Mouse (Mus musculus): Measurements from ENCODE around the gene Ubtd2.
"Not testable (repeated sequence)": the region's sequence is repeated elsewhere in the genome, so short reads cannot be mapped to it uniquely, and the experiment has no call there.

Gene Ubtd2

DNA sequence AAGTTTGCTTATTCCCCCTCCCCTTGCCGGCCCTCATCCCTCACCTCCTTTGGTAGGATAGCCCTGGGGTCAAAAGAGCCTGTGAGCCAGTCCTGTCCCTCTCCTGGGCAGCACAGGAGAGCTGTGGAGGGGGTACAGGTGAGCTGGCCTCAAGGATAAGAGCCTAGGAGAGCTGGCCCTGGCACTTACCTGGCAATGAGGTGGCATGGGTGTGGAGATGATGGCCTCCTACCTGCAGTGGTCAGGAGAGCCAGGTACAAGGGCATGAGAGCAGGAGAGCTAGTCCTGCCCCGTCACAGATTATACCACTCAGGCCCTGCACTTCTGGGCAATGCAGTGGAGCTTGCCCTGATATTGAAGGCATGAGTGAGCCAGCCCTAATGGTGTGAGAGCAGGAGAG lies 9.1 kb downstream of the Ubtd2 start:
- DNase-seq (ENCODE audit: low spot score in 2 of 2) = no peak

DNA sequence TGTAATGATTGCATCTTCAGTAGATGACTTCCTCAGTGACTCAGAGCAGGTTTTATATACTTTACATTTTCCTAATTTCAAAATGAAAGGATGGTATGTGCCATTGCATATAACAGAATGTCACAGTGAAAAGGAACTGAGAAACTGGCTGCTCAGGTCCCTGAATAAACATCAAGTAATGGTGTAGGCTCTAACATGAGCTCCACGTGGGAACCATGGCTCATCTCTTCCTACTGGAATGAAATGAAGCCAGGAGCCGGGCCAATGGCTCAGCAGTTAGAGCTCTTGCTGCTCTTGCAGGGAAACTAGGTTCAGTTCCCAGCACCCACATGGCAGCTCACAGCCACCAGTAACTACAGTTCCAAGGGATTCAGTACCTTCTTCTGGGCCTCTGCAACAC lies 16.8 kb downstream of the Ubtd2 start:
- DNase-seq (ENCODE audit: low spot score in 2 of 2) = no peak

DNA sequence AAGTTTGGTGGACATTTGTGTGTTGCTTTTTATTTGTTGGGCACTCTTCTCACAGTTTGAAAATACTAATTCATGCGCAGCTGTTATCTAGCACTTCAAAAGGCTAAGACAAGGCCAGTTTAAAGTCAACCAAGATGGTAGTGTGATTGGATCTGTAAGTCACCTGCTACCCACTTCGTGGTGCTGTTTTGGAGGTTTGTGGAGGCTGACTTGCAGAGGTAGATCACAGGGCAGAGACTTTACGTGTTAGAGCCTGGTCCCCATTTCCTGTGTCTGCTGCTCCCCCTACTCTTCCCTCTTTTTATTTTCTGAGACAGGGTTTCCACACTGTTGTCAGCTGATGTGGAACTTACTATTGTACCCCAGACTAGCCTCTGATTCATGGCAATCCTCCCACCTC lies 19.6 kb downstream of the Ubtd2 start:
- DNase-seq (ENCODE audit: low spot score in 2 of 2) = no peak

DNA sequence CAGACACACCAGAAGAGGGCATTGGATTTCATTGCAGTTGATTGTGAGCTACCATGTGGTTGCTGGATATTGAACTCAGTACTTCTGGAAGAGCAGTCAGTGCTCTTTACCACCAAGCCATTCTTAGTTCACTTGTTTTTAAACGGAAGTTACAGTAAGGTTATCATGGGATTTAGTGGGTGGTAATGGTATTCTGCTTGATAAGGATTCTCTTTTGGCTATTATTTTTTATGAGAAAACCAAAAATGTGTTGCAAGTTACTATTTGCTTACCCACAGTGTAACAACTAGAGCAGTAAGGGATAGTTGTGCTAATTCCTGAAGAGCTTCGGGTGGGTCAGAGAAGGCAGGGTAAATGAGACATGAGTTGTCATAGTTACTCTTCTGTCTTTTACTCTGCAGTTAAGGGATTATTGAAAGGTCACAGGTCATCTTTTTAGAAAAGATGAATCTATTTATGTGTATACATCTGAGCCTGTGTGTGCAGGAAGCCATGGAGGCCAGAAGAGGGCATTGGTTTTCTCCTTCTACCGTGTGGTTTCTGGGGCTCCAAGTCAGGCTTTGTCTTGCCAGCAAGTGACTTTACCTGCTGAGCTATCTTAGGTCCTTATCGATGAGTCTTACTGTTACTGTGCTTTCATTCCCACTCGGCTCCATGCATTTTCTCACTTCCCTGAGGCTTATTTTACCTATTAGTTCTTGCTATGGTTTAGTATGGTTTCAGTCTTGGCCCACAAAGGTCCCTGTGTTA lies 20.5 kb downstream of the Ubtd2 start:
- DNase-seq (ENCODE audit: low spot score in 2 of 2) = no peak

DNA sequence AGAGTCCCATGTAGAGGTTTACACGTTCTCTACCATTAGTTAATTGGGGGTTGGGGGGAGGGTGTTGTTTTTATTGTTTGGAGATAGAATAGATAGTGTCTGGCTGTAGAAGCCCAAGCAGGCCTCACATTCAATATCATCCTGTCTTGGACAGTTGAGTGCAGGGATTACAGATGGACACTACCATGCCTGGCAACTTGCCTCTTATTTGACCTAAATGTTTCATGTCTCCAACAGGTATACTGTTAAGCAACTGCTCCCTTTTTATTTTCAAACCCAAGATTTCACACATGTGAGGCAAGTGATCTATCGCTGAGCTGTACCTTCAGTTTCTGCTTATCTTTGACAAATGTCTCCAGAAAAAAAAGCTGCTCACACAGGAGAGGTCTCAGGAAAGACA lies 26.4 kb downstream of the Ubtd2 start:
- DNase-seq (ENCODE audit: low spot score in 2 of 2) = no peak

DNA sequence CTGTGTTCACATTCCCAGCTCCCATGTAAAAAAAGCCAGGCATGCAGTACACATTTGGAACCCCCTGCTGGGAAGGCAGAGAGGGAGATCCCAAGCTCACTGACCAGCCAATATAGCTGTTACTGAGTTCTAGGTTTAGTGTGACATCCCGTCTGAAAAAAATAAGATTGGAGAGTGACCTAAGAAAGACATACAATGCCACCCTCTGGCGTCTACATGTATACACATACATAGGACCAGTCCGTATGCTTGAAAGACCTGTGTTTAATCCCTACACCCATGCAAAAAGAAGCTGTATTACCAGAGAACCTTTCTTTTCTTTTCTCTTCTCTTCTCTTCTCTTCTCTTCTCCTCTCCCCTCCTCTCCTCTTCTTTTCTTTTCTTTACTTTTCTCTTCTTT lies 30.1 kb downstream of the Ubtd2 start:
- DNase-seq (ENCODE audit: low spot score in 2 of 2) = no peak

DNA sequence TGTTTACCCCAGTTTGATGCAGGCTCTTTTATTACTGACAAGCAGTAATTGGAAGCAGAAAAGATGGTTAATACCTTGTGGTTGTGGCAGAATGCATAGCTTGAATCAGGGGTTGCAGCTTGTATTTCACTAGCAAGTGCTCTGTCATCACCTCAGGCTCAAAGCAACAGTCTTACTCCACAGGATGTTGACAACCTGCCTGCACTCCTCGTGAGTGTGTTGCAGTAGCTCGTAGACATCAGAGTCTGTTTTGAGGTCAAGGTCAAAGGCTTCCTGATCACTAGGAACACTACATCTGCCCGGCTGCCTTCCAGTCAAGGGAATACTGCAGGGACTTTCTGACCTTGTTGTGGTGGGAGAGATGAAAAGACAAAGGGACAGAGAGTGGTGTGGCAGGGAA lies 31.5 kb downstream of the Ubtd2 start:
- no peak for DNase-seq (ENCODE audit: low spot score in 2 of 2)

DNA sequence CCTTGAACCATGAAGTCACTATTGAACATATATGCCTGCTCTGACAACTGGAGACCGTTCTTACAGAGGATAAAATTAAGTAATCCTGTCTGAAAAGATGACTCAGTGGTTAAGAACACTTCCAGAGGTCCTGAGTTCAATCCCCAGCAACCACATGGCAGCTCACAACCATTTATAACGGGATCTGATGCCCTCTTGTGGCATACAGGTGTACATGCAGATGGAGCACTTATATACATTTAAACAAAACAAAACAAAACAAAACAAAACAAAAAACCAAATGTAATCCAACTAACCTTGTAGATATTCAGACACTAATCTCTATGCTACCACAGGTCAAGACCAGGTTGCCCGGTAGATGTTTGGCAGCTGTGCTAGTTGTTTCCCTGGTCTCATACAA lies 32.3 kb downstream of the Ubtd2 start:
- DNase-seq (ENCODE audit: low spot score in 2 of 2) = no peak

DNA sequence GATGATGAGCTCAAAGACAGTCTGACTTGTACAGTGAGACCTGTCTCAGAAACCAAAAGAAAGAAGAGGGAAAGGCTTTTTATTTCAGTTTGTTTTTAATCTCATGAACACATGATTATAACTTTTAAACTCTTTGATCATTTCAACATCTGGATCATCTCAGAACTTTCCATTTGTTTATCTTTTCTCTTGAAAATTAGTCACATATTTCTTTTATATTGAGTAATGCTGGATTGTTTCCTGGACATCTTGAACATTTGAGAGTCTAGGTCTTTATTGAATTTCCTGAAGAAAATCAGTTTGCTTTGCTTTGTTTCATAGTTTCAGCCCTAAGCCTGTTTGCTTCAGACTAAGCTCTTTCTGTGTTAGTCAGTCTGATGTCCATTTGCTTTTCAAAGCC lies 33.2 kb downstream of the Ubtd2 start:
- no peak for DNase-seq (ENCODE audit: low spot score in 2 of 2)

DNA sequence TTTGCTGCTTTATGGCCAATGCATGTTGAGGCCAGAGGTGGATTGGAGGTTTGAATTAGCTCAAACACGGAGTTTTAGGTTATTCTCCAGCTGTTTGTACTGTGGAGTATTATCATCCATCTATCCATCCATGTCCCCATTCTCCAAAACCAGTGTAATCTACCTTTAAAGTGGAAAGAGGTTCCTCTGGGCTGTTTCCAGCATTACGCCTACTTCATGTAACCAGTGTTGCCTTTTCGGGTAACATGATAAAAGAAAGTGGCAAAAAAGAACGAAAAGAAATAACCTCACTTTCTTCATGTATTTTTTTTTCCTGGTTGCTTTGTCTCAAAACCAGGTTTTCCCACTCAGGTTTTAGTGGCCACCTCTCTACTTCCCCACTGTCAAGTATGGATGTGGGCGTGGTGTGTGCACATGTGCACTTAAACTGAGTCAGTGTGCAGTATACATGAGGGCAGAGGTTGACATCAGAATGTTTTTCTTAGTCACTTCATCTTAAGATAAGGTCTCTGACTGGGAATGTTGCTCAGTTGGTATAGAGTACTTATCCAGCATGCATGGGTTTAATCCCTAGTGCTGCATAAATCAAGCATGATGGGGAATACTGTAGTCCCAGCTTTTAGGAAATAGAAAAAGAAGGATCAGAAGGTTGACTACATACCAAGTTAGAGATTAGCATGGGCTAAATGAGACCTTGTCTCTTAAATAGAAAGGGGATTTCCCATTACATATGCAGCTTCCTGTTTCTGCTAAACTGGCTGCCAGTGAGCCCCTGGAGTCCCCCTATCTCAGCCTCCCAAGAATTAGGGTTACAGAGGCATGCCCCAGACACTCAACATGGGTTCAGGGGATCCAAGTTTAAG lies 33.9 kb downstream of the Ubtd2 start:
- no peak for DNase-seq (ENCODE audit: low spot score in 2 of 2)

DNA sequence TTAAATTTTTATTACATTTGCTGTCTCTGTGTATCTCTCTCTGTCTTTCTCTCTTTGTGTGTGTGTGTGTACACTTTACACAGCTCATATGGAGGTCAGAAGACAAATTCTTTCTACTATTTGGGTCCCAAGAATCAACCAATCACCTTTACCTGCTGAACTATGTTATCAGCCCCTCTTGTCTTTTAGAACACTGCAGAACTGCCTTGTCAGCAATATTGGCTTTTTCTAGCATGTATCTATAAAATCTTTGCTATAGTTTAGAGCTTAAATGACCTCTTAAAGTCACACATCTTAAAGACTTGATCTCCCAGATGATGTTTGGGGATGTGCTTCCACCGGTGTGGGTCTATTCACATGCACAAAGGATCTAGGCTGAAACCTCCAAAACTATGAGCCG lies 35.9 kb downstream of the Ubtd2 start:
- DNase-seq (ENCODE audit: low spot score in 2 of 2) = no peak

DNA sequence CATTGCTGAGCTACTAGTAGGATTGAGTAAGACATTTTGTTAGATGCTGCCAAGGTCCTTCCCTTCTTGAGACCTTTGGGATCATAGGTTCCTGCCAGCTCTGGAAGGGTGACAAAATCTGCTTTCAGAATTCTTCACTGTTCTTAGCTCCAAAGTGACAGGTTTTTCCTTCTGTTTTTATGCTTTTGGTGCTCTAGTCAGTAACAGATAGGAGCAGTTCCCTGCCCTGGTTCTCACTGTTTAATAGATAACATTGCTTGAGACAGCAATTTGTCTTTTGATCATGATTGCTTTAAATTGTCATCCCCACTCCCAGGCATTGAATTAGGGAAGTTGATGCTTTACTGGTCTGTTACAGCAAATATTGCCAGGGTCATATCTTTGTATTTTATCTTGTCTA lies 38.1 kb downstream of the Ubtd2 start:
- no peak for DNase-seq (ENCODE audit: low spot score in 2 of 2)

DNA sequence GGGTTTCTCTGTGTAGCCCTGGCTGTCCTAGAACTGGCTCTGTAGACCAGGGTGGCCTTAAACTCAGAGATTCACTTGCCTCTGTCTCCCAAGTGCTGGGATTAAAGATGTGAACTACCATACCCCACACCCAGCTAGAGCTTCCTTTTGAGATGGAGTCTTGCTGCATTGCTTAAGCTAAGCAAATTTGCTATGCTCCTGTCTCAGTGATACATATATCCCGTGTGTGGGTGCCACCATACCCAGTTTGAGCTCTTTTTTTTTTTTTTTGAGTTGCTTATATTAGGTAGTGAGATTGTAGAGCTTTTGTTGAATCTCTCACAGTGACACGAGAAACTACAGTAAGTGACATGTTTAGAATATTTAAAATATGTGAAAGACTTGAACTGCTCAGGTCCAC lies 40.1 kb downstream of the Ubtd2 start:
- DNase-seq (ENCODE audit: low spot score in 2 of 2) = no peak

DNA sequence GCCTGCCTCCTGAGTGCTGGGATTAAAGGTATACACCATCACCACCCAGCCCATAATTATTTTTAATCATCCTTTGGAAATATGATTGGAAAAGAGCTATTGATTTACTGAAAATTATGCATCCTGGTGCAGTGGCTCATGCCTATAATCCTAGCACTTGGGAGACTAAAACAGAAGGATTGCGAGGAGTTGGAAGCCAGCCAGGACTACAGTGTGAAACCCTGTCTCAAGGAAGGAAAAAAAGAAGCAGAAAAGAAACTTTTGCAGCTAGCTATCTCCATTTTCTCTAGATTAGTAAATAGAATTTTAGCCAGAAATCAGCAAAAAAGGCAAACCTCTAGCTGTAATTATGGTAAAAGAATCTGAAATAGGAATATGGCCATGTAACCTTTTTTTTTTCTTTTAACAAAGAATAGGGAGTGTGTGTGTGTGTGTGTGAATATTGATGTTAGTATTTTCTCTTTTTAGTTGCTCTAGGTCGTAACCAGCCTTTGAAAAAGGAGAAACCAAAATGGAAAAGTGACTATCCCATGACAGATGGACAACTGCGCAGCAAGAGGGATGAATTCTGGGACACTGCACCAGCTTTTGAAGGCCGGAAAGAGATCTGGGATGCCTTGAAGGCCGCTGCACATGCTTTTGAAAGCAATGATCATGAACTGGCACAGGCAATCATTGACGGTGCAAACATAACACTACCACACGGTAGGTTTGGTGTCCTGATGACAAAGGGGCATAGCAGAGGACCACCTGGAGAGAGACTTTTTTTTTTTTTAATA lies 43.8 kb downstream of the Ubtd2 start:
- DNase-seq (ENCODE audit: low spot score in 2 of 2) = no peak

DNA sequence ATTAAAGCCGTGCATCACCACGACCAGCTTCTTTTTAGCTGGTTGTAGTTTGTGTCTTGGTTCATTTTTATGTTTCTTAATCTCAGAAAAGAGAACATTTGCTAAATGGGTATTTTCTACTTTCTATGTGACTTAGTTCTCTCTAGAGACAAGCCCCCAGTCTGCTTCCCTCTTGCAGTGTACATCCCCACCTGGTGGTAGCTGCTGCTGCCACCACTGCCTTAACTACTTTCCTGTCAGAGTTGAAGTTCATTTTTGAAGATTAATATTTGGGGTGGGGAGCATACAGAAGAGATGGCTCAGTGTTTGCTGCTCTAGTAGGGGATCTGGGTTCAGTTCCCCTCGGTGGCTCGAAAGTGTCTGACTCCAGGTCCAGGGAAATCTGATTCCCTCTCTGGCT lies 44.8 kb downstream of the Ubtd2 start:
- DNase-seq (ENCODE audit: low spot score in 2 of 2) = no peak

DNA sequence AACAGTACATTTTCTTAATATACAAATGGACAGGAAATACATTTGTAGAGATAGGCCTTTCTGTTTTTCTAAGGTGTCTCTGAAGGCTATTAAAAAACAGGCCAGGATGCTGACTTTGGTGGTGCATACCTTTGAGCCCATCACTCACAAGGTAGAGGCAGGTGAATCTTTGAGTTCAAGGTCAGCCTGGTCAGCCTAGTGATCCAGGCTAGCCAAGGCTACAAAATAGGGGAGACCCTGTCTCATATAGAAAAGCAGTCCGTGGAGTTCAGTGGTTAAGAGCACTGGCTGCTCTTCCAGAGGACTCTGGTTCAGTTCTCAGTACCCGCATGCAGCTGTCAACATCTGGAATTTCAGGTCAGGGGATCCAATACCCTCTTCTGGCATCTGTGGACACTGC lies 48.5 kb downstream of the Ubtd2 start:
- DNase-seq (ENCODE audit: low spot score in 2 of 2) = no peak

DNA sequence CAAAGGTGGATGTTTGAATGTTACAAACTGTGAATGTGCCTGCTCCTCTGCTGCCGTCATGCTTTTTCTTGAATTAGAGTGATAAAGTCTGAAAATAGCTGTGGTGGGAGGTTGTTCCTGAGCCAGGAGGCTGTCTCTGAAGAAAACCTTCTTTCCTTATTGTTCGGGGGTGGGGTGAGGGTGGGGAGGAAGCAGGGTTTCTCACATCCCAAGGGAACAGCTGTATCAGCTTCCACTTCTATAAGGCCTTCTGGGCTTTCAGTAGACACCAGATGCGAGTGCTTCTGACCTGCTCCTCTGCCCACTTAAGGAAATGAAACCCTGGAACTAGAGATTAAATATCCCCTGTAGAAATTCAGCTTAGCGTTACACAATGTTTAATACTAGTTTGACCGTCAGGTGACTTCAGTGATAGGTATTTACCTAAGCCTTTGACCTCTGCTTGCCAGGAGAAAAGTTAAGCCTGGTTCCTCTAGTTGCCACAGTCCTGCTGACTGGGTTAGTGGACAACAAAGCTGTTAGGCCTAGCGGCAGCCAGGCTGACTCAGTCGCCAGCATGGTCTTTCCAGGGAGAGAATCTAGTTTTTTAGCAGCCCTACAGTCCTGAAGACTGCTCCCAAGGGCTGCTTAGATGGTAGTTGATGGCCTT lies 50.0 kb downstream of the Ubtd2 start:
- DNase-seq (ENCODE audit: low spot score in 2 of 2) = no peak

DNA sequence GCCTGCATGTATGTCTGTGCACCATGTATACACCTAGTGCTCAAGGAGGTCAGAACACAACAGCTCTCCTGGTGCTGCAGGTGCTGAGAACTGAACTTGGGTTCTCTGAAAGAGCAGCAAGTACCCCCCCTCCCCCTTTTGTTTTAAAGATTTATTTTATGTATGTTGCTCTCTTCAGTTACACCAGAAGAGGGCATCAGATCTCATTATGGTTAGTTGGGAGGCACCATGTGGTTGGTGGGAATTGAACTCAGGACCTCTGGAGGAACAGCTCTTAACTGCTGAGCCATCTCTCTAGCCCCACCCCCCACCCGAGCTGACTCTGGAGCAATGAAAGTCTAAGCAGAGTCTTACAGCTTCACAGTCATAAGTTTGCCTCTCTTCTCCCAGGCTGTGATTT lies 55.8 kb downstream of the Ubtd2 start:
- DNase-seq (ENCODE audit: low spot score in 2 of 2) = no peak

DNA sequence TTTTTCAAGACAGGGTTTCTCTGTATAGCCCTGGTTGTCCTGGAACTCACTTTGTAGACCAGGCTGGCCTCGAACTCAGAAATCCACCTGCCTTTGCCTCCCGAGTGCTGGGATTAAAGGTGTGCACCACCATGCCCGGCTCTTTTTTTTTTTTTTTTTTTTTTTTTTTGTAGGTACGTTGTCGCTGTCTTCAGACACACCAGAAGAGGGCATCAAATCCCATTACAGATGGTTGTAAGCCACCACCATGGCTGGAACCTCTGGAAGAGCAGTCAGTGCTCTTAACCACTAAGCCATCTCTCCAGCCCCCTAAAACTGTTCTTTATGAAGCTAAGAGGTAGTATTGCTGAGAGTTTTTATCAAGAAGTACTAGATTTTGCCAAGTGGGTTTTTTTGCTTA lies 59.7 kb downstream of the Ubtd2 start:
- DNase-seq (ENCODE audit: low spot score in 2 of 2) = not testable (repeated sequence)

DNA sequence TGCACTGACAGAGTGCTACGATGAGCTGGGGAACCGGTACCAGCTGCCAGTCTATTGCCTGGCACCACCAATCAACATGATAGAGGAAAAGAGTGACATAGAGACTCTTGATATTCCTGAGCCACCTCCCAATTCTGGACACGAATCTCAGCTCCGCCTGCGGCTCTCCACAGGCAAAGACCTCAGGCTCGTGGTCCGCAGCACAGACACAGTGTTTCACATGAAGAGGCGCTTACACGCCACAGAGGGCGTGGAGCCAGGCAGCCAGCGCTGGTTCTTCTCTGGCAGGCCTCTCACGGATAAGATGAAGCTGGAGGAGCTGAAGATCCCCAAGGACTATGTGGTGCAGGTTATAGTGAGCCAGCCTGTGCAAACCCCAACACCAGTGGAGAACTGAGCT lies 60.9 kb downstream of the Ubtd2 start:
- DNase-seq (ENCODE audit: low spot score in 2 of 2) = no peak

DNA sequence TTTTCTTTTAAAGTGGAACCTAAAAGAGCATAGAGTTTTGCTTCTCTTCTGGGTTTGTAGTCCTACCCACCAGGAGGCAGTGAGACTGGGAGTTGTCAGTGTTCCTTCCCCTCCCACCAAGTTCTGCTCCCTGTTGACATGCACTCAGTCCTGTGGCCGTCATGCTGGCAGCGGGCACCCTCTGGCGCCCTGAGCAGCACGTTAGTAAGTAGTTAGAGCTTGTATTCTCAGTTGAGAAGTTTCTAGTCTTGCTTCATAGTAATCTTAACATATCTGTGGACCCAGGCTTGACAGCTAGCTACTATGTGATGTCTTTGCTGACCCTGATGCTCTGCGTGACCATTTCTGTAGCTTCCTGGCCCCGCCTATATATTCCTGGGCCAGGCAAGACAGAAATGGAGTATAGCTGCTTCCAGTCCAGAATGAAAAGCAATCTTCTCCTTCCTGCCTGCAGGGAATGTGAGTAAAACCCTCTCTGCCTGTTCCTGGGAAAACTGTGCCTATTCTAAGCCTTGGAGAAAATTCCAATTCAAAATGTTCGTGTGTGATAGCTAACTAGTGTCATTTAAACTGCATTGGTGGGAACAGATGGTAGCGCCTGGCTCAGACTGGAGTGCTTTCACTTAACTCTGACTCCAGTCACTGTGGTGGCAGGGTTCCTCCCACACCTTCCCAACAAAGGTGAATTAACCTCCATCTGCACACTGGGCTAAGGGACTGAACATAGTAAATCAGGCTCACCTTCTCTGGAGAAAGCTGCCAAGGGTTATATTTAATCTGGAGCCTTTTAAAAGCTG lies 61.9 kb downstream of the Ubtd2 start:
- DNase-seq (ENCODE audit: low spot score in 2 of 2) = no peak

Measured in urinary bladder, adult 18-20 months (tissue).